In genomic region chr15:25974352-25974751, GRCm38 (mm10) we compare ENCODE assay signal across 16 mouse cellular contexts.
"Had no signal": no experiment of that assay in that cellular context is flagged by ENCODE, and none has a peak within 500 bp of the region (broad histone marks: within the 10 kb centered on the region; RNA-seq: fewer than 3 reads in every experiment).

No protein-coding gene starts in this region.

- H3K9ac ChIP-seq: neural tube, embryonic 13.5 days; neural tube, embryonic 15.5 days; stomach, embryonic 15.5 days had no signal

- H3K4me1 ChIP-seq: neural tube, embryonic 13.5 days; neural tube, embryonic 15.5 days; stomach, embryonic 15.5 days had no signal

- H3K9me3 ChIP-seq: neural tube, embryonic 13.5 days; neural tube, embryonic 15.5 days; stomach, embryonic 15.5 days had no signal

- H3K27me3 ChIP-seq: neural tube, embryonic 13.5 days; neural tube, embryonic 15.5 days; stomach, embryonic 15.5 days had no signal

- H3K4me3 ChIP-seq: neural tube, embryonic 13.5 days; neural tube, embryonic 15.5 days; stomach, embryonic 15.5 days had no signal

- DNase-seq: retina, postnatal 1 day; right cerebral cortex, adult 18-20 months; right cerebral cortex, postnatal 14 days; right cerebral cortex, postnatal 25 days; right cerebral cortex, postnatal 4 days; spleen, adult 18-20 months; thymus, adult 18-20 months; thymus, adult 2 months; thymus, postnatal 14 days; thymus, postnatal 25 days; thymus, postnatal 36 days; thymus, postnatal 4 days had no signal

- H3K36me3 ChIP-seq: neural tube, embryonic 15.5 days; stomach, embryonic 15.5 days had no signal

- H3K27ac ChIP-seq: neural tube, embryonic 13.5 days; neural tube, embryonic 15.5 days; stomach, embryonic 15.5 days; stomach, postnatal 0 days had no signal

- H3K4me2 ChIP-seq: neural tube, embryonic 13.5 days; neural tube, embryonic 15.5 days; stomach, embryonic 15.5 days had no signal
